ENCODE assay signal across 8 mouse cellular contexts in genomic region chr2:167594444-167594934, GRCm38 (mm10). TPM values are rescaled to one million over a fixed set of nuclear protein-coding genes. Genes with fewer than 3 reads are reported as not detected.
A peak's percentile ranks its signal among the peaks of the same experiment; 100 is the strongest.
DNase-seq lines count a peak whose midpoint lies in the region; ATAC-seq and TF ChIP-seq lines count a peak whose summit lies in the region.

No protein-coding gene starts in this region.

- no peak overlapping the region for H3K9ac ChIP-seq in kidney, embryonic 15.5 days
- H3K9ac ChIP-seq in limb, embryonic 13.5 days, result no peak overlapping the region

- H3K4me2 ChIP-seq in kidney, embryonic 15.5 days, result no peak overlapping the region; the same call in 1 of the 2 replicates
- H3K4me2 ChIP-seq in limb, embryonic 13.5 days (replicated peaks), result peak overlapping the region; percentile 41

- peak; percentile 34 for DNase-seq in cerebellum, adult 11-12 months
- DNase-seq in embryo, embryonic 10.5 days (ENCODE audit: low spot score), result peak; percentile 46
- peak; percentile 96 to 97 for DNase-seq in heart, adult 9 months (ENCODE audit: low spot score in 2 of 2)
- no peak for DNase-seq in thymus, adult 18-20 months

- H3K9me3 ChIP-seq in kidney, embryonic 15.5 days (replicated peaks), result no peaks in the 10 kb centered on the region
- H3K9me3 ChIP-seq in limb, embryonic 13.5 days, result no peaks in the 10 kb centered on the region

- H3K4me3 ChIP-seq in kidney, embryonic 15.5 days (replicated peaks), result no peak overlapping the region
- no peak overlapping the region for H3K4me3 ChIP-seq in limb, embryonic 13.5 days
- no peak overlapping the region for H3K4me3 ChIP-seq in olfactory bulb, adult 2 months (ENCODE audit: insufficient read depth, low read depth, low read length)

- 10% methylated on average over 10 of the region's 10 CpGs for WGBS in kidney, embryonic 15.5 days
- 10% methylated on average over 10 of the region's 10 CpGs for WGBS in limb, embryonic 13.5 days
- 13% methylated on average over 10 of the region's 10 CpGs for WGBS in olfactory bulb, adult 2 months

- no peak for TF ChIP-seq CTCF in olfactory bulb, adult 2 months (IDR thresholded peaks at IDR 0.05; ENCODE audit: insufficient read depth, low read depth, low read length)

- H3K4me1 ChIP-seq in kidney, embryonic 15.5 days, result peaks cover 76% of the 10 kb centered on the region
- H3K4me1 ChIP-seq in limb, embryonic 13.5 days, result peaks cover 75% of the 10 kb centered on the region
- H3K4me1 ChIP-seq in olfactory bulb, adult 2 months (ENCODE audit: control insufficient read depth, insufficient read depth, low read length), result peaks cover 44% of the 10 kb centered on the region

- no peak for TF ChIP-seq POLR2A in olfactory bulb, adult 2 months (IDR thresholded peaks at IDR 0.05; ENCODE audit: insufficient read depth, low read depth, low read length)

- no peak for ATAC-seq in cerebellum, adult (ENCODE audit: insufficient number of reproducible peaks, low FRiP score, low TSS enrichment)
- peak; percentile 50 for ATAC-seq in kidney, embryonic 15.5 days (replicated peaks; ENCODE audit: low FRiP score)
- no peak for ATAC-seq in limb, embryonic 13.5 days (ENCODE audit: low FRiP score, low read depth)

- H3K27me3 ChIP-seq in kidney, embryonic 15.5 days, result no peaks in the 10 kb centered on the region
- no peaks in the 10 kb centered on the region for H3K27me3 ChIP-seq in limb, embryonic 13.5 days

- H3K36me3 ChIP-seq in kidney, embryonic 15.5 days, result no peaks in the 10 kb centered on the region
- no peaks in the 10 kb centered on the region for H3K36me3 ChIP-seq in limb, embryonic 13.5 days

- peak overlapping the region; percentile 90 for H3K27ac ChIP-seq in kidney, embryonic 15.5 days
- peak overlapping the region; percentile 95 for H3K27ac ChIP-seq in limb, embryonic 13.5 days
- peak overlapping the region; percentile 70 for H3K27ac ChIP-seq in olfactory bulb, adult 2 months (ENCODE audit: insufficient read depth, low read depth, low read length)

RNA-seq across cellular contexts. Expression of gene Ube2v1, which starts 37.4 kb away (rescaled TPM):
- 284 and 313 TPM in 2 replicates for polyA plus RNA-seq in kidney, embryonic 15.5 days (2015; fragmentation: Nextera tagmentation; extraction: Ambion mirVana)
- 268 and 284 TPM in 2 replicates for polyA plus RNA-seq in limb, embryonic 13.5 days (2015; fragmentation: Nextera tagmentation; extraction: Ambion mirVana)
- polyA plus RNA-seq in olfactory bulb, adult 2 months (2012; ENCODE audit: insufficient read depth, insufficient read length, low replicate concordance, missing spikeins), result not detected in 2 replicates

RNA-seq across cellular contexts. Expression of gene Snai1, which starts 56.5 kb away (rescaled TPM):
- polyA plus RNA-seq in kidney, embryonic 15.5 days (2015; fragmentation: Nextera tagmentation; extraction: Ambion mirVana), result 34.3 and 37.7 TPM in 2 replicates
- polyA plus RNA-seq in limb, embryonic 13.5 days (2015; fragmentation: Nextera tagmentation; extraction: Ambion mirVana), result 72.6 and 76.0 TPM in 2 replicates
- polyA plus RNA-seq in olfactory bulb, adult 2 months (2012; ENCODE audit: insufficient read depth, insufficient read length, low replicate concordance, missing spikeins), result not detected in 2 replicates

Comparison
In these comparisons a context has a peak if more than half of its experiments do, and no peak if none do; other contexts are left out.
1. DNase-seq: peak in cerebellum, adult 11-12 months (single experiment), embryo, embryonic 10.5 days (single experiment) and heart, adult 9 months (2 of 2); none in thymus, adult 18-20 months (0 of 2).
2. RNA of gene Snai1, which starts 56.5 kb away (polyA plus RNA-seq): 72.6 to 76.0 TPM in limb, embryonic 13.5 days and 34.3 to 37.7 TPM in kidney, embryonic 15.5 days; not detected in olfactory bulb, adult 2 months; every median in the first group is over 10 times any median in the second.
3. Peak in every context shown above with its lines, with median percentiles within 50 percentile points of each other: H3K27ac ChIP-seq.